Mouse (Mus musculus) limb, embryonic 12.5 days (tissue): ENCODE measurements around the gene Snd1. TPM values are rescaled to one million over a fixed set of nuclear protein-coding genes. Genes with fewer than 3 reads are reported as not detected.

ENCODE experiments used
- ATAC-seq: fragments of 200-750 bp; cut with Nextera tagmentation; 2 replicates; pipeline ENCODE4 v1.8.0; 2017; ENCODE audit warnings: low read depth, moderate TSS enrichment; ENCODE audit not compliant: insufficient number of reproducible peaks, insufficient read depth, low FRiP score, low TSS enrichment
- H3K27ac ChIP-seq: fragments of 300-500 bp; sonication (generic); 2 replicates; pipeline ENCODE4 v1.5.1; 2016; ENCODE audit warnings: mild to moderate bottlenecking, moderate library complexity
- H3K27me3 ChIP-seq: fragments of 300-500 bp; sonication (generic); 2 replicates; pipeline ENCODE4 v1.6.1; 2016; ENCODE audit warnings: mild to moderate bottlenecking, moderate library complexity
- H3K36me3 ChIP-seq: fragments of 300-500 bp; sonication (generic); 2 replicates; pipeline ENCODE4 v1.6.1; 2016; ENCODE audit warnings: mild to moderate bottlenecking, moderate library complexity
- H3K4me1 ChIP-seq: fragments of 300-500 bp; sonication (generic); replicated peaks from 2 replicates; pipeline ENCODE4 v1.6.1; 2016
- H3K4me2 ChIP-seq: fragments of 300-500 bp; sonication (generic); 2 replicates; pipeline ENCODE4 v1.6.1; 2016; ENCODE audit warnings: mild to moderate bottlenecking, moderate library complexity
- H3K4me3 ChIP-seq: fragments of 300-500 bp; sonication (generic); replicated peaks from 2 replicates; pipeline ENCODE4 v1.5.1; 2016; ENCODE audit warnings: mild to moderate bottlenecking
- H3K9ac ChIP-seq: fragments of 300-500 bp; sonication (generic); replicated peaks from 2 replicates; pipeline ENCODE4 v1.6.1; 2016; ENCODE audit warnings: mild to moderate bottlenecking, moderate library complexity
- H3K9me3 ChIP-seq: fragments of 300-500 bp; sonication (generic); 2 replicates; pipeline ENCODE4 v1.6.1; 2016; ENCODE audit warnings: mild to moderate bottlenecking, moderate library complexity
- WGBS: fragments of 180-500 bp; shearing (Covaris S2); methylation state at CpG from one replicate; pipeline ENCODE4 v1.1.7; 2016; 5-methylcytosine and 5-hydroxymethylcytosine counted together
- polyA plus RNA-seq: library from polyadenylated mRNA; unstranded; fragments of >200 nt; fragmentation: Nextera tagmentation; extraction: Ambion mirVana; gene quantifications from 2 replicates; pipeline ENCODE4 v1.2.1, GENCODE M21; 2016

Gene Snd1
- polyA plus RNA-seq, 1 experiment from 2014 or later = 136 TPM

DNA sequence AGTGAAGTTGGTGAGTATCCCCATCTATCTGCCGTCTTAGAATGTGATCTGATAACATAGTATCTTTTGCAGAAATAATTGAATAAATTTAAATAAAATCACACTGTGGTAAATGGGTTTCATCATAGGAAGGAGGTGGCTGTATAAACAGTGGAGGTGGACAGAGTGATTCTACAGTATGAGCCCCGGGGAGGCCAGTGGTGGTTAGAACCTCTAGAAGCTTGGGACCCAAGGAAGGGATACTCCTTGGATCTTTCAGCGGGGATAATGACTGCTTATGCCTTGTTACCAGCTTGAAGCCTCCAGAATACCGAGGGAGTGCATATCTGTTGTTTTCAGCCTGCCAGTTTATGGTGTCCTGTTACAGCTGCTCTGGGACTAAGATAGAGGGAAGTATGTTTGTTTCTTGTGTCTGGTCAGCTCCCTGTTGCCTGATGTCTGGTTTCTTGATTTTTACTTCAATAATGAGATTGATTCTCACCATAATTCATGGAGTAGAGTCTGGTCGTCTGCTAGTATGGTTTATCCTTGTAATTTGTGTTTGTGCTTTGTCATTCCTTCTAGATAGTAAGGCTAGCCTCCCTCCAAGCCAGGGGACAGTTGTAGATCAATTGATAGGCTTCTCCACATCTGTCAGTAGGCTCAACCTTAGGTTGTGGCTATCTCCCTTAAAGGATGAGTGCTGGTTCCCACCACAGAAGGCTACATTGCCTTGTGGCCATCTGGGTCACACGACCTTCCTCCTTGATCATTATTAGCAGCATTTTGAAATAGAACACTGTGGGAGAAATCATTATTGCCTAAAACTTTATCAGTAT, 160.8 kb downstream of the Snd1 start:
- Histone ChIP-seq H3K27me3 (no peaks in the 10 kb centered on the region), H3K9me3 (no peaks in the 10 kb centered on the region), H3K9ac (no peak overlapping the region), H3K4me2 (no peak overlapping the region), H3K36me3 (no peaks in the 10 kb centered on the region), H3K27ac (no peak overlapping the region), H3K4me3 (no peak overlapping the region), H3K4me1 (peaks cover 13% of the 10 kb centered on the region; the same call in 1 of the 2 replicates)
- no peak for ATAC-seq
- 71% methylated on average over 6 of the region's 6 CpGs for WGBS

DNA sequence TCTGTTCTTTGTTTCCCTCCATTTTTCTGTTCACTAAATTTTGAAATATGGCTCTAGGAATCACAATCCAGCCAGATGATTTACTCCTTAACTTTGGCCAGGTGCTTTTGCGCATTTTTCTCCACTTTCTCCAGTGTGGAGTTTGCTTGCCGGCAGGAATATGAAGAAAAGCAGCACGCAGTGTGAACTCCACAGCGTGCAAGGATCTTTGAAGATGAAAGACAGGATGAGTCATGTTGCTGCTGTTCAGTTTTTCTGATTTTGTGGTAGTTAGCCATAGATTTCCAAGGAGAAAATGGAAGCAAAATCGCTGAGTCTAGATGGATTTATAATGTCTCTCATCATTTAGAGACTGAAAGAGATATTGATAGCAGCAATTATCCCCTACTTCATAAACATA, 165.1 kb downstream of the Snd1 start:
- WGBS = 95% methylated on average over 5 of the region's 5 CpGs
- Histone ChIP-seq H3K36me3 (no peaks in the 10 kb centered on the region), H3K4me3 (no peak overlapping the region), H3K27ac (no peak overlapping the region), H3K4me1 (peaks cover 6% of the 10 kb centered on the region), H3K27me3 (no peaks in the 10 kb centered on the region), H3K9me3 (no peaks in the 10 kb centered on the region), H3K9ac (no peak overlapping the region), H3K4me2 (no peak overlapping the region)
- no peak for ATAC-seq

DNA sequence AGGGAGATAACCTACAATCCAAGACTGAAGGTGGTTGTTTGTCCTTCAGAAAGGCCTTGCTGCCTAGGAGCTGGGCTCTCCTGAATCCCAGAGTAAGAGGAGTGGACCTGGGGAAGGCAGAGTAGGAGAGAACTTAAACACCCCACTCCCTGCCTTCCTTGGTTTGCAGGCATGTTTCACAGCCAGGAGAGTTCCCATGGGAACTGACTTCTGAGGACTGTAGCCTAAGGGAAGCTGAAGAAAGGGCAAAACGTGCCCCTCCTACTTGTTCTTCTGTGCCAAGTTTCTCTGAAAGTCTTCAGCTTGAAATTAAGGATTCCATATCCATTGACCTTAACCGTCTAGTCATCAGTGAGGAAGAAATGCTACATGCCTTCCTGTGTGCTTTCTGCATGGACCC, 168.0 kb downstream of the Snd1 start:
- no peaks in the 10 kb centered on the region for H3K9me3 ChIP-seq
- H3K4me3 ChIP-seq = no peak overlapping the region
- H3K4me1 ChIP-seq = no peaks in the 10 kb centered on the region; the same call in 1 of the 2 replicates
- no peaks in the 10 kb centered on the region for H3K36me3 ChIP-seq
- no peaks in the 10 kb centered on the region for H3K27me3 ChIP-seq
- no peak overlapping the region for H3K4me2 ChIP-seq
- ATAC-seq = no peak
- no peak overlapping the region for H3K9ac ChIP-seq
- no peak overlapping the region for H3K27ac ChIP-seq
- WGBS = 69% methylated on average over 2 of the region's 2 CpGs

DNA sequence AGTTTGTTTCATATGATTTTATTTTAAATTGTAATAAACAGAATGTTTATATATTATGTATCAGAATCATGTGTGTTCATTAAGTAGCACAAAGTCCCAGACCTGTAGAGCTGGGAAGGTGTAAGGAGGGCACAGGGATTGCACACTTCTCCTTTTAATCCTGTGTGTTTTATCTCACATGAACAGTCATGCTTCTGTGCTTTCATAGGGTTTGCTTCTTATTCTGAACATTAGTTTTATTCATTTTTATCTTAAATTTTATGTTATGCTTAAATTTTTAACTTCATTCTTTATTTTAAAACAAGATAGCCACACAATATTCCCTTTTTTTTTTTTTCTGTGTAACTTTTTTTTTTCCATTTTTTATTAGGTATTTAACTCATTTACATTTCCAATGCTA, 170.3 kb downstream of the Snd1 start:
- no peak for ATAC-seq
- no peaks in the 10 kb centered on the region for H3K36me3 ChIP-seq

DNA sequence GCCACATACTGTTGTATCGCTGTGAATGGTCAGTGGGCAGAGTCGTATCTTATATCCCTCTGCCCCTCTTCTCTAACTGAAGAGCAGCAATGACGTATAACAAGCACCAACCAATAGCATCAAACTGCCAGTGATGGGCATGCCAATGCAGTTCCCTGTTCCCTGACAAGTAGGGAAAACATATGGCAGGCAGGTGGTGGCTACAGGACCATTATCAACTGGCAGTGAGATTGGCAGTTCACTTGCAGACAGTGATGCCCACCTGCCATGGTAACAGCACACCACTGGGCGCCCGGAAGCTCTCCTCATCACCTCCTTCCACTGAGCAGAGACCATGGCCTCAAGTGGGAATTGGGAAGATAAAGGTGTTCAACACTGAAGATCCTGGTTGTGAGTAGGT, 181.6 kb downstream of the Snd1 start:
- no peaks in the 10 kb centered on the region for H3K36me3 ChIP-seq
- H3K9me3 ChIP-seq = no peaks in the 10 kb centered on the region
- no peak overlapping the region for H3K4me2 ChIP-seq
- no peaks in the 10 kb centered on the region for H3K27me3 ChIP-seq
- WGBS = 94% methylated on average over 5 of the region's 5 CpGs
- no peak for ATAC-seq
- H3K27ac ChIP-seq = no peak overlapping the region
- no peak overlapping the region for H3K4me3 ChIP-seq
- no peak overlapping the region for H3K9ac ChIP-seq
- no peaks in the 10 kb centered on the region for H3K4me1 ChIP-seq

More for the DNA sequence above, 170.3 kb downstream of the Snd1 start:
- no peaks in the 10 kb centered on the region for H3K9me3 ChIP-seq
- H3K9ac ChIP-seq = no peak overlapping the region
- H3K4me1 ChIP-seq = no peaks in the 10 kb centered on the region; the same call in 1 of the 2 replicates
- no peak overlapping the region for H3K27ac ChIP-seq
- no peak overlapping the region for H3K4me2 ChIP-seq
- no peak overlapping the region for H3K4me3 ChIP-seq
- no peaks in the 10 kb centered on the region for H3K27me3 ChIP-seq

DNA sequence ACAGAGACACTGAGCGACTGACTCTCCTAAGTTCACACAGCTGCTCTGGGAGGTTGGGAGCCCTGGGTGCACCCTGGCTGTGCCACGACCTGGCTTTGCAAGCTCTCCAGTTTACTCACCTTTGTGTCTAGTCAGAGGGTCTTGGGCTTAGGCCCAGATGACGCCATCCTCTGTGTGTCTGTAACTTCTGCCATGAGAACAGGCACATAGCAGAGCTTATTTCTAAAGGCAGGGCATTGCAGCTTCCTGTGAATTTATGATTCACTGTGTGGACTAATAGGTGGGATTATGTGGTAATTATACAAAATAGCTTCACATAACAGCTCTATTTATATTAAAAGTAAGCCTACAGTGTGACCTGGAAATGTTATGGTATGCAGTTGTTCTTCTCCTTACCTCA, 188.1 kb downstream of the Snd1 start:
- Histone ChIP-seq H3K27me3 (no peaks in the 10 kb centered on the region), H3K27ac (no peak overlapping the region), H3K9ac (no peak overlapping the region), H3K4me1 (no peaks in the 10 kb centered on the region), H3K4me2 (no peak overlapping the region), H3K4me3 (no peak overlapping the region), H3K9me3 (no peaks in the 10 kb centered on the region), H3K36me3 (no peaks in the 10 kb centered on the region)
- 89% methylated on average over 3 of the region's 3 CpGs for WGBS
- no peak for ATAC-seq

DNA sequence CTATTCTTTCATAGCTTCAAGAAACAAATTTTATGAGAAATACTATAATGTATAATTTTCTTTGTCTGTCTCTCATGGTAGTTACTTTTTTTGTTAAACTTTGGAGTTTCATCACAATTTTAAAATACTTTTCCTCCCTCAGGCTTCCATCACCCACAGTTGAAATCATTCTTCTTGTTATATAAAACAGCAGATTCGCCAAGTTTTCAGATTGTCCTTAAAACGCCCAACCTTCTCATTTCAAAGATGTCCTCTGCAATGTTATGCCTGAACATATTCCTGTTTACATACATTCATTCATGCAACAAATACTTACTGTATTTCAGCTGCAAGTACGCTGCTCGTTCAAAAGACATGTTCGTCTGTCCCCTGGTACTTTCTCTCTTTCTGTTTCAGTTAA, 188.7 kb downstream of the Snd1 start:
- Histone ChIP-seq H3K4me3 (no peak overlapping the region), H3K9ac (no peak overlapping the region), H3K27me3 (no peaks in the 10 kb centered on the region), H3K4me1 (no peaks in the 10 kb centered on the region), H3K36me3 (no peaks in the 10 kb centered on the region), H3K9me3 (no peaks in the 10 kb centered on the region), H3K4me2 (no peak overlapping the region), H3K27ac (no peak overlapping the region)
- ATAC-seq = no peak
- WGBS = 90% methylated on average over 5 of the region's 5 CpGs

DNA sequence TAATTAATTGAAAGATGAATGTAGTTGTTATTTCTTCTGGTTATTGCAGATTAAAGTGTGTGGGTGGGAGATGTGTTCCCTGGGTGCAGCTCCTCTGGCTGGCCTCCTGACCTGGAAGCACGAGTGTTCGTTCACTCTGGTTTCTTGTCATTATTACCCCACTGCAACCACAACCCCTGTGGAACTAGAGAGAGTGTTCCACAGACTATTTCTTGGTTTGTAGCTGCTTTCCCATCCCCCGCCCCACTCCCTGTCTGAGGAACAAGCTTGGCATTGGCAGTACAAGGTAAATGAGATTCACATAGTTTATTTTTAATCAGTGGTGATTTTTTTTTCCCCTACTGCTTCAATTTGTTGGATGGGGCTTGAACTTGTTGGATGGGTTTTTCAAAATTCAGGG, 189.8 kb downstream of the Snd1 start:
- no peak overlapping the region for H3K27ac ChIP-seq
- H3K9ac ChIP-seq = no peak overlapping the region
- no peaks in the 10 kb centered on the region for H3K27me3 ChIP-seq
- H3K4me3 ChIP-seq = no peak overlapping the region
- H3K9me3 ChIP-seq = no peaks in the 10 kb centered on the region
- no peaks in the 10 kb centered on the region for H3K4me1 ChIP-seq
- no peak for ATAC-seq
- WGBS = 90% methylated on average over 3 of the region's 3 CpGs
- H3K36me3 ChIP-seq = peaks cover 9% of the 10 kb centered on the region; the same call in 1 of the 2 replicates
- no peak overlapping the region for H3K4me2 ChIP-seq

DNA sequence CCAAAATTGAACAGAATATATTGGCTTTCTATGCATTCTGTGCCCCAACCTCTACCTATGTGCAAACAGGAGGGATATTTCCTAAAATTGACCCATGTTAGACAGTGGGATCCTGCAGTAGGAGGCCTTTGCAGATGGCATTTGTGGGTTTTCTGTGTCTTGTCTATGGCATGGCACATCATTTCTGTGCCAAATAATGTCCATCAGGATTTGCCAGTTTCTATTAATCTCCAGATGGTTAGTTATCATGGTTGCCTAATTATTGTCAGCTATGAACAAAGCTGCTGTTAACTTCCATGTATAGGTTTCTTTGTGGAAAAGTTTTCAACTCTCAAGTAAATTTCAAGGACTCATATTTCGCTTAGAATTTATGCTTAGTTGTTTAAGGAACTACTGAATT, 192.6 kb downstream of the Snd1 start:
- no peaks in the 10 kb centered on the region for H3K4me1 ChIP-seq
- H3K9me3 ChIP-seq = no peaks in the 10 kb centered on the region
- no peaks in the 10 kb centered on the region for H3K27me3 ChIP-seq
- no peak overlapping the region for H3K9ac ChIP-seq
- H3K36me3 ChIP-seq = peaks cover 12% of the 10 kb centered on the region; the same call in 1 of the 2 replicates
- ATAC-seq = no peak
- H3K27ac ChIP-seq = no peak overlapping the region
- H3K4me2 ChIP-seq = no peak overlapping the region
- 92% methylated on average over 1 of the region's 1 CpGs for WGBS
- no peak overlapping the region for H3K4me3 ChIP-seq

DNA sequence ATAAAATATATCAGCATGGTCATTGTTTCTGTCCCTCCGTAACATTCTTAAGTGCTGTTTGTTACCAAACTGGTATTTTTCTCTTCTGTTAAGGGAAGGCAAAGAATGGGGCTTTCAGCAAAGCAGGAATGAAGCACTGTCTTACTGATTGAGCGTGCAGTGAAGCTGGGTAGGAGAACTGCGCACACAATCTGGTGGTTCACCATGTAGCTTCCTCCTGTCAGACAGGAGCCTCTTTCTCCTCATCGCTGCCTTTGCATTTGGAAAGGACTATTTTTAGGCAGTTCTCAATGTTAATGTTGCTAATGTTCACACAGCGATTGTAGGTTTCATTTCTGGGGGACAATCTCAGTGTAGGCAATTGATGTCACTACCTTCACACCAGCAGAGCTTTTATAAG, 194.3 kb downstream of the Snd1 start:
- 94% methylated on average over 5 of the region's 5 CpGs for WGBS
- no peak overlapping the region for H3K27ac ChIP-seq
- no peak overlapping the region for H3K9ac ChIP-seq
- H3K9me3 ChIP-seq = no peaks in the 10 kb centered on the region
- H3K4me2 ChIP-seq = no peak overlapping the region
- no peak for ATAC-seq
- no peaks in the 10 kb centered on the region for H3K4me1 ChIP-seq
- H3K4me3 ChIP-seq = no peak overlapping the region
- H3K36me3 ChIP-seq = peaks cover 12% of the 10 kb centered on the region; the same call in 1 of the 2 replicates
- H3K27me3 ChIP-seq = no peaks in the 10 kb centered on the region

DNA sequence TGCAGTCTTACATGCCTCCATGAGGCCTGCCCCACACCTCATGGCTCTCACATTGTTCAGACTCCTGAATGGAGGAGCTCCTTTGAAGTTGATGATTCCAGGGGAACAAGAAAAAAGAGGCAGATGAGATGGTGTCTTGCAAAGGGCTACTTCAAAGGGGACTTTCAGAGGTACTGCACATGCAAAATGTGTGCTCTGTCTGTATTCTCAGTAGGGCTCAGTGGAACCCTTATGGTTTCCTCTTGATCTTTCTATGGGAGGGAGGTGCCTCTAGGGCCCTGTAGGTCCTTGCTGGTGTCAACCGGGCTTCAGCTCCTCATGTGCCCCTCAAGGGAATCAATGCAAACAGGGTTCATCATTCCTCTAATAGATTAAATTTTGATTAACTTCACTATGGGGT, 197.4 kb downstream of the Snd1 start:
- Histone ChIP-seq H3K36me3 (peaks cover 12% of the 10 kb centered on the region; the same call in 1 of the 2 replicates), H3K4me2 (no peak overlapping the region), H3K4me1 (no peaks in the 10 kb centered on the region), H3K9me3 (no peaks in the 10 kb centered on the region), H3K4me3 (no peak overlapping the region), H3K27me3 (no peaks in the 10 kb centered on the region), H3K27ac (no peak overlapping the region), H3K9ac (no peak overlapping the region)
- WGBS = 72% methylated on average over 1 of the region's 1 CpGs
- ATAC-seq = no peak

DNA sequence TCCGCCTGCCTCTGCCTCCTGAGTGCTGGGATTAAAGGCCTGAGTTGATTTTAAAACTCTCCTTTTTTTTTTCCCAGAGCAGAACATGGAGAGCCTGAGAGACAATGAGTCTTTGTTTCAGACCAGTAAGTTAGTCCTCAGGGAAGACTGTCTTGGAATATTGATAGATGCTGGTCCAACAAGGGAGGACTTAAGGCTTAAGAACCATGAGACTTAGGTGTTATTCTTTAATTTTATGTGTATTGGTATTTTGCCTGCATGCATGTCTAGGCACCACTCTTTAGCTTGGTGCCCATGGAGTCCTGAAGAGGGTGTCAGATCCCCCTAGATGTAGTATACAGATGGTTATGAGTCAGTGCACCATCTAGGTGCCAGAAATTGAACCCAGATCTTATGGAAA, 199.7 kb downstream of the Snd1 start:
- Histone ChIP-seq H3K9ac (no peak overlapping the region), H3K9me3 (no peaks in the 10 kb centered on the region), H3K4me2 (no peak overlapping the region), H3K4me1 (no peaks in the 10 kb centered on the region), H3K27ac (no peak overlapping the region), H3K36me3 (peaks cover 4% of the 10 kb centered on the region; the same call in 1 of the 2 replicates), H3K4me3 (no peak overlapping the region), H3K27me3 (no peaks in the 10 kb centered on the region)
- ATAC-seq = no peak
- WGBS = 100% methylated on average over 1 of the region's 1 CpGs
